ENCODE assay signal across 36 mouse cellular contexts in genomic region chr17:25992274-25992673, GRCm38 (mm10). TPM values are rescaled to one million over a fixed set of nuclear protein-coding genes. Genes with fewer than 3 reads are reported as not detected.
"Had no signal": no experiment of that assay in that cellular context is flagged by ENCODE, and none has a peak within 500 bp of the region (broad histone marks: within the 10 kb centered on the region; RNA-seq: fewer than 3 reads in every experiment).

No protein-coding gene starts in this region.

- H3K4me2 ChIP-seq: embryonic facial prominence, embryonic 12.5 days; embryonic facial prominence, embryonic 13.5 days; embryonic facial prominence, embryonic 15.5 days; forebrain, embryonic 12.5 days; forebrain, embryonic 13.5 days; forebrain, embryonic 15.5 days had no signal

- H3K9me3 ChIP-seq: embryonic facial prominence, embryonic 10.5 days; embryonic facial prominence, embryonic 12.5 days; embryonic facial prominence, embryonic 13.5 days; embryonic facial prominence, embryonic 15.5 days; forebrain, embryonic 10.5 days; forebrain, embryonic 12.5 days; forebrain, embryonic 13.5 days; forebrain, embryonic 15.5 days had no signal

- H3K9ac ChIP-seq: embryonic facial prominence, embryonic 12.5 days; embryonic facial prominence, embryonic 13.5 days; embryonic facial prominence, embryonic 15.5 days; forebrain, embryonic 12.5 days; forebrain, embryonic 13.5 days; forebrain, embryonic 15.5 days; forebrain, postnatal 0 days had no signal

- ATAC-seq: forebrain, embryonic 13.5 days; forebrain, embryonic 14.5 days; forebrain, embryonic 15.5 days; forebrain, embryonic 16.5 days; forebrain, postnatal 0 days had no signal

- H3K27ac ChIP-seq: embryonic facial prominence, embryonic 10.5 days; embryonic facial prominence, embryonic 12.5 days; embryonic facial prominence, embryonic 13.5 days; embryonic facial prominence, embryonic 15.5 days; forebrain, embryonic 10.5 days; forebrain, embryonic 12.5 days; forebrain, embryonic 13.5 days; forebrain, embryonic 15.5 days; gastrocnemius, adult 2 months; heart, adult 2 months had no signal

- H3K27me3 ChIP-seq: embryonic facial prominence, embryonic 12.5 days; embryonic facial prominence, embryonic 13.5 days; embryonic facial prominence, embryonic 15.5 days; forebrain, embryonic 12.5 days; forebrain, embryonic 13.5 days; forebrain, embryonic 15.5 days had no signal

- DNase-seq: cerebellum, adult 2 months; cerebellum, adult 8-10 months; cerebellum, adult 9-10 months; cerebellum, adult 9-11 months; cerebellum, postnatal 10 days; cerebellum, postnatal 14 days; cerebellum, postnatal 25 days; cerebellum, postnatal 36 days; embryo, embryonic 11 days; forebrain, postnatal 0 days; gastrocnemius, adult 2 months; gastrocnemius, postnatal 10 days; gastrocnemius, postnatal 14 days; gastrocnemius, postnatal 25 days; gastrocnemius, postnatal 36 days; heart, adult 18-20 months; heart, adult 2 months had no signal

- H3K4me1 ChIP-seq: embryonic facial prominence, embryonic 10.5 days; embryonic facial prominence, embryonic 12.5 days; embryonic facial prominence, embryonic 13.5 days; embryonic facial prominence, embryonic 15.5 days; forebrain, embryonic 10.5 days; forebrain, embryonic 12.5 days; forebrain, embryonic 13.5 days; forebrain, embryonic 15.5 days had no signal

- H3K4me3 ChIP-seq: embryonic facial prominence, embryonic 10.5 days; embryonic facial prominence, embryonic 12.5 days; embryonic facial prominence, embryonic 13.5 days; embryonic facial prominence, embryonic 15.5 days; erythroblast, embryonic 14.5 days; forebrain, embryonic 10.5 days; forebrain, embryonic 12.5 days; forebrain, embryonic 13.5 days; forebrain, embryonic 15.5 days; gastrocnemius, adult 2 months; heart, adult 2 months had no signal

RNA-seq across cellular contexts. Expression of gene A930017K11Rik, which starts 39.9 kb away (rescaled TPM):
- total RNA-seq: common myeloid progenitor, adult 5-6 weeks; gastrocnemius, adult 18-20 months; gastrocnemius, adult 2 months; gastrocnemius, adult 8-10 months; gastrocnemius, postnatal 10 days; gastrocnemius, postnatal 14 days; gastrocnemius, postnatal 25 days; gastrocnemius, postnatal 36 days; gastrocnemius, postnatal 4 days; granulocyte monocyte progenitor cell, adult 5-6 weeks had no signal
- polyA plus RNA-seq: embryonic facial prominence, embryonic 14.5 days; forebrain, embryonic 11.5 days; forebrain, embryonic 13.5 days; forebrain, embryonic 16.5 days had no signal

RNA-seq across cellular contexts. Expression of gene Nhlrc4, which starts 47.5 kb away (rescaled TPM):
- total RNA-seq: common myeloid progenitor, adult 5-6 weeks; forebrain, postnatal 0 days; gastrocnemius, adult 18-20 months; gastrocnemius, adult 2 months; gastrocnemius, adult 8-10 months; gastrocnemius, postnatal 10 days; gastrocnemius, postnatal 14 days; gastrocnemius, postnatal 25 days; gastrocnemius, postnatal 36 days; gastrocnemius, postnatal 4 days; granulocyte monocyte progenitor cell, adult 5-6 weeks had no signal
- polyA plus RNA-seq: embryonic facial prominence, embryonic 11.5 days; embryonic facial prominence, embryonic 13.5 days; forebrain, embryonic 13.5 days; forebrain, embryonic 14.5 days; forebrain, embryonic 15.5 days; forebrain, embryonic 16.5 days had no signal
